Mouse (Mus musculus) stomach, postnatal 0 days (tissue): ENCODE measurements at regions not wholly inside any gene's neighbourhood (a gene's known extent, or its start where the extent isn't known, plus 50 kb on each side); places are given as distances from the start of the nearest gene placed in this dataset.

Experiments used
- CTCF ChIP-seq: IDR thresholded peaks from 2 replicates; pipeline ENCODE4 v1.5.1; 2016; ENCODE audit warnings: antibody characterized with exemption, low read depth, mild to moderate bottlenecking, moderate library complexity
- EP300 ChIP-seq: optimal IDR thresholded peaks from 2 replicates; pipeline ENCODE3; 2016; ENCODE audit warnings: antibody characterized with exemption

- TF ChIP-seq EP300 (no peak), CTCF (no peak)
These were observed 101.9 kb downstream of the Elovl4 start for GRCm38 (mm10) chr9:83704186-83704585.
